Mouse (Mus musculus) heart, postnatal 0 days (tissue): ENCODE data around the gene Peli2.

Source experiments
- CTCF ChIP-seq: IDR thresholded peaks from 2 replicates; pipeline ENCODE4 v1.5.1; 2016; ENCODE audit warnings: antibody characterized with exemption, control low read depth, low read depth
- EP300 ChIP-seq: IDR thresholded peaks from 2 replicates; pipeline ENCODE4 v1.6.1; 2016; ENCODE audit warnings: antibody characterized with exemption, low read depth

GRCm38 (mm10) chr14:48157835-48158234 lies 37.2 kb downstream of the Peli2 start:
- TF ChIP-seq CTCF (no peak), EP300 (no peak)
